Mouse (Mus musculus) kidney, postnatal 0 days (tissue): Measurements from ENCODE around the gene Zfpm1. TPM values are rescaled to one million over a fixed set of nuclear protein-coding genes. Genes with fewer than 3 reads are reported as not detected.

ENCODE experiments used
- ATAC-seq: fragments of 200-750 bp; cut with Nextera tagmentation; replicated peaks from 2 replicates; pipeline ENCODE4 v1.8.0; 2017; ENCODE audit warnings: low read depth, moderate number of reproducible peaks, moderate TSS enrichment, moderate library complexity; ENCODE audit not compliant: low FRiP score
- DNase-seq: peaks from one replicate; pipeline ENCODE4 v3.0.0-alpha.2; 2016; ENCODE audit warnings: low spot score
- H3K27ac ChIP-seq: fragments of 300-500 bp; sonication (generic); 2 replicates; pipeline ENCODE4 v1.5.1; 2014; ENCODE audit warnings: mild to moderate bottlenecking
- H3K27me3 ChIP-seq: fragments of 300-500 bp; sonication (generic); 2 replicates; pipeline ENCODE4 v1.6.1; 2014; ENCODE audit warnings: low read length, mixed read lengths; ENCODE audit not compliant: insufficient read depth
- H3K36me3 ChIP-seq: fragments of 300-500 bp; sonication (generic); 2 replicates; pipeline ENCODE4 v1.6.1; 2014; ENCODE audit warnings: low read length, mixed read lengths; ENCODE audit not compliant: insufficient read depth
- H3K4me1 ChIP-seq: fragments of 300-500 bp; sonication (generic); replicated peaks from 2 replicates; pipeline ENCODE4 v1.6.1; 2014; ENCODE audit warnings: antibody characterized with exemption, low read length, mixed read lengths; ENCODE audit not compliant: insufficient read depth
- H3K4me2 ChIP-seq: fragments of 300-500 bp; sonication (generic); 2 replicates; pipeline ENCODE4 v1.6.1; 2014; ENCODE audit warnings: mild to moderate bottlenecking, low read length, moderate library complexity, mixed read lengths
- H3K4me3 ChIP-seq: fragments of 300-500 bp; sonication (generic); replicated peaks from 2 replicates; pipeline ENCODE4 v1.5.1; 2014; ENCODE audit warnings: low read depth, low read length
- H3K9ac ChIP-seq: fragments of 300-500 bp; sonication (generic); 2 replicates; pipeline ENCODE4 v1.6.1; 2014; ENCODE audit warnings: low read depth, low read length
- H3K9me3 ChIP-seq: fragments of 300-500 bp; sonication (generic); replicated peaks from 2 replicates; pipeline ENCODE4 v1.6.1; 2016; ENCODE audit warnings: low read length, inconsistent platforms, mixed read lengths
- CTCF ChIP-seq: IDR thresholded peaks from 2 replicates; pipeline ENCODE4 v1.5.1; 2016; ENCODE audit warnings: antibody characterized with exemption, low read depth, mild to moderate bottlenecking, moderate library complexity
- WGBS: fragments of 180-500 bp; shearing (Covaris S2); extraction: QIAGEN DNeasy Blood & Tissue Kit; methylation state at CpG from one replicate; pipeline ENCODE4 v1.1.7; 2014; 5-methylcytosine and 5-hydroxymethylcytosine counted together
- polyA plus RNA-seq: library from polyadenylated mRNA; unstranded; fragments of >200 nt; fragmentation: Nextera tagmentation; extraction: Ambion mirVana; gene quantifications from 2 replicates; pipeline ENCODE4 v1.2.1, GENCODE M21; 2015

Zfpm1 gene
- polyA plus RNA-seq, 1 experiment from 2014 or later: 2.3 TPM

- H3K4me3 ChIP-seq: peak overlapping the region; percentile 13
- no peak for TF ChIP-seq CTCF
- H3K4me2 ChIP-seq: peak overlapping the region; percentile 55
- H3K9me3 ChIP-seq: no peaks in the 10 kb centered on the region
- no peaks in the 10 kb centered on the region for H3K27me3 ChIP-seq
- WGBS: 6% methylated on average over 20 of the region's 20 CpGs
- H3K4me1 ChIP-seq: peaks cover 15% of the 10 kb centered on the region
- ATAC-seq (peak; percentile 35), DNase-seq (no peak)
- peak overlapping the region; percentile 57 for H3K9ac ChIP-seq
- no peaks in the 10 kb centered on the region for H3K36me3 ChIP-seq
- peak overlapping the region; percentile 78 for H3K27ac ChIP-seq
Measured at GRCm38 (mm10) chr8:122280588-122281316, 1.2 kb upstream of the Zfpm1 start.

GRCm38 (mm10) chr8:122281317-122282034 is 465 bp upstream of the Zfpm1 start:
- Histone ChIP-seq H3K4me2 (peak overlapping the region; percentile 98), H3K9me3 (no peaks in the 10 kb centered on the region), H3K4me1 (peaks cover 15% of the 10 kb centered on the region), H3K4me3 (peak overlapping the region; percentile 84), H3K36me3 (no peaks in the 10 kb centered on the region), H3K27ac (peak overlapping the region; percentile 78), H3K27me3 (no peaks in the 10 kb centered on the region), H3K9ac (peak overlapping the region; percentile 57)
- under 1% methylated on average over 47 of the region's 47 CpGs for WGBS
- ATAC-seq (peak; percentile 91), DNase-seq (peak; percentile 100)
- TF ChIP-seq CTCF: peak; percentile 13; the same call in 1 of the 2 replicates

GRCm38 (mm10) chr8:122282501-122283355 is 787 bp downstream of the Zfpm1 start:
- under 1% methylated on average over 50 of the region's 70 CpGs for WGBS
- TF ChIP-seq CTCF: no peak
- no peaks in the 10 kb centered on the region for H3K36me3 ChIP-seq
- no peaks in the 10 kb centered on the region for H3K9me3 ChIP-seq
- peak overlapping the region; percentile 75 for H3K9ac ChIP-seq
- no peaks in the 10 kb centered on the region for H3K27me3 ChIP-seq
- H3K4me2 ChIP-seq: peak overlapping the region; percentile 98
- peak overlapping the region; percentile 43 for H3K27ac ChIP-seq
- H3K4me1 ChIP-seq: peaks cover 15% of the 10 kb centered on the region
- H3K4me3 ChIP-seq: peak overlapping the region; percentile 84
- no peak for ATAC-seq
- DNase-seq: peak; percentile 59

- under 1% methylated on average over 35 of the region's 37 CpGs for WGBS
- Histone ChIP-seq H3K9ac (peak overlapping the region; percentile 75), H3K4me1 (peaks cover 15% of the 10 kb centered on the region), H3K4me3 (peak overlapping the region; percentile 84), H3K36me3 (no peaks in the 10 kb centered on the region), H3K9me3 (no peaks in the 10 kb centered on the region), H3K27ac (peak overlapping the region; percentile 43), H3K27me3 (no peaks in the 10 kb centered on the region), H3K4me2 (peak overlapping the region; percentile 98)
- no peak; the same call in 1 of the 2 replicates for TF ChIP-seq CTCF
- ATAC-seq: no peak
- peak; percentile 72 for DNase-seq
Measured at GRCm38 (mm10) chr8:122283356-122284202, 1.6 kb downstream of the Zfpm1 start.

GRCm38 (mm10) chr8:122284203-122284658 is 2.3 kb downstream of the Zfpm1 start:
- H3K36me3 ChIP-seq: no peaks in the 10 kb centered on the region
- peak overlapping the region; percentile 84 for H3K4me3 ChIP-seq
- 1% methylated on average over 33 of the region's 33 CpGs for WGBS
- no peak for ATAC-seq
- H3K9ac ChIP-seq: peak overlapping the region; percentile 75
- no peaks in the 10 kb centered on the region for H3K27me3 ChIP-seq
- peak; percentile 58 for DNase-seq
- peak overlapping the region; percentile 43 for H3K27ac ChIP-seq
- peak overlapping the region; percentile 98 for H3K4me2 ChIP-seq
- peak; percentile 38; the same call in 1 of the 2 replicates for TF ChIP-seq CTCF
- no peaks in the 10 kb centered on the region for H3K9me3 ChIP-seq
- peaks cover 15% of the 10 kb centered on the region for H3K4me1 ChIP-seq
